Mouse (Mus musculus): ENCODE measurements around the gene Il1r2.

- TF ChIP-seq POLR2A (IDR thresholded peaks at IDR 0.05; ENCODE audit: low read depth, low read length) (no peak), CTCF (conservative IDR thresholded peaks at IDR 0.05; ENCODE audit: insufficient read depth, insufficient read length, low read depth, low read length) (no peak)
Observed at GRCm38 (mm10) chr1:40057351-40057750, 16.5 kb upstream of the Il1r2 start.
